Mouse (Mus musculus) retina, adult 2 months (tissue): ENCODE measurements around the gene Prkd2.

ENCODE experiments used
- DNase-seq: peaks from one replicate; pipeline ENCODE4 v3.0.0-alpha.2; 2012; ENCODE audit warnings: low read depth, low spot score

The Prkd2 gene

GRCm38 (mm10) chr7:16842645-16843063, at the start of gene Prkd2:
TSS of gene Prkd2 (plus strand) at chr7:16842902.
- DNase-seq, result peak; percentile 60

GRCm38 (mm10) chr7:16793010-16793725, 49.5 kb upstream of the Prkd2 start:
- no peak for DNase-seq

- DNase-seq, result no peak
Observed at GRCm38 (mm10) chr7:16794886-16795285, 47.8 kb upstream of the Prkd2 start.

- no peak for DNase-seq
Observed at GRCm38 (mm10) chr7:16804409-16805028, 38.2 kb upstream of the Prkd2 start.

- DNase-seq, result no peak
Observed at GRCm38 (mm10) chr7:16807936-16808335, 34.8 kb upstream of the Prkd2 start.

GRCm38 (mm10) chr7:16808647-16809046, 34.1 kb upstream of the Prkd2 start:
- no peak for DNase-seq

- DNase-seq, result no peak
Observed at GRCm38 (mm10) chr7:16809739-16810138, 33.0 kb upstream of the Prkd2 start.

GRCm38 (mm10) chr7:16810399-16810919, 32.2 kb upstream of the Prkd2 start:
- no peak for DNase-seq

- DNase-seq, result no peak
Observed at GRCm38 (mm10) chr7:16810920-16811648, 31.6 kb upstream of the Prkd2 start.

GRCm38 (mm10) chr7:16811649-16812070, 31.0 kb upstream of the Prkd2 start:
- DNase-seq, result no peak

- no peak for DNase-seq
Observed at GRCm38 (mm10) chr7:16812505-16812904, 30.2 kb upstream of the Prkd2 start.

- no peak for DNase-seq
Observed at GRCm38 (mm10) chr7:16815351-16815941, 27.3 kb upstream of the Prkd2 start, which contains the start of gene Strn4. TSS of gene Strn4 (plus strand) at chr7:16815889.

- DNase-seq, result peak; percentile 71
Observed at GRCm38 (mm10) chr7:16816078-16816474, 26.6 kb upstream of the Prkd2 start.

GRCm38 (mm10) chr7:16816475-16817122, 26.1 kb upstream of the Prkd2 start, which contains the start of gene Fkrp:
TSS of gene Fkrp (minus strand) at chr7:16816732.
- no peak for DNase-seq

GRCm38 (mm10) chr7:16817693-16818092, 25.0 kb upstream of the Prkd2 start:
- DNase-seq, result no peak

GRCm38 (mm10) chr7:16819794-16820193, 22.9 kb upstream of the Prkd2 start:
- no peak for DNase-seq

- DNase-seq, result no peak
Observed at GRCm38 (mm10) chr7:16820271-16820763, 22.4 kb upstream of the Prkd2 start.

GRCm38 (mm10) chr7:16821091-16821490, 21.6 kb upstream of the Prkd2 start:
- no peak for DNase-seq

- DNase-seq, result no peak
Observed at GRCm38 (mm10) chr7:16821669-16822101, 21.0 kb upstream of the Prkd2 start.

GRCm38 (mm10) chr7:16823734-16824133, 19.0 kb upstream of the Prkd2 start:
- DNase-seq, result no peak

GRCm38 (mm10) chr7:16825785-16826184, 16.9 kb upstream of the Prkd2 start:
- no peak for DNase-seq
